Mouse (Mus musculus) bone marrow macrophage, adult 2 months (primary cell): ENCODE data around the gene Trub2.

Experiments used
- CTCF ChIP-seq: IDR thresholded peaks from 2 replicates; pipeline ENCODE4 v1.5.1; 2012; ENCODE audit warnings: low read depth, mild to moderate bottlenecking, low read length, moderate library complexity
- POLR2A ChIP-seq: IDR thresholded peaks from 2 replicates; pipeline ENCODE4 v1.6.1; 2012; ENCODE audit warnings: mild to moderate bottlenecking, low read depth, low read length, borderline replicate concordance

DNA sequence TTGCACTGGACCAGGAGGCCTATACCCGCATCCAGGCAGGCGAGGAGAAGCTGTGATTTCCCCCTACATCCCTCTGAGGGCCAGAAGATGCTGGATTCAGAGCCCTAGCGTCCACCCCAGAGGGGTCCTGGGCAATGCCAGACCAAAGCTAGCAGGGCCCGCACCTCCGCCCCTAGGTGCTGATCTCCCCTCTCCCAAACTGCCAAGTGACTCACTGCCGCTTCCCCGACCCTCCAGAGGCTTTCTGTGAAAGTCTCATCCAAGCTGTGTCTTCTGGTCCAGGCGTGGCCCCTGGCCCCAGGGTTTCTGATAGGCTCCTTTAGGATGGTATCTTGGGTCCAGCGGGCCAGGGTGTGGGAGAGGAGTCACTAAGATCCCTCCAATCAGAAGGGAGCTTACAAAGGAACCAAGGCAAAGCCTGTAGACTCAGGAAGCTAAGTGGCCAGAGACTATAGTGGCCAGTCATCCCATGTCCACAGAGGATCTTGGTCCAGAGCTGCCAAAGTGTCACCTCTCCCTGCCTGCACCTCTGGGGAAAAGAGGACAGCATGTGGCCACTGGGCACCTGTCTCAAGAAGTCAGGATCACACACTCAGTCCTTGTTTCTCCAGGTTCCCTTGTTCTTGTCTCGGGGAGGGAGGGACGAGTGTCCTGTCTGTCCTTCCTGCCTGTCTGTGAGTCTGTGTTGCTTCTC, 27.5 kb upstream of the Trub2 start:
- TF ChIP-seq CTCF (no peak), POLR2A (no peak)
